Mouse (Mus musculus) intestine, postnatal 0 days (tissue): ENCODE data around the gene Fh1. TPM values are rescaled to one million over a fixed set of nuclear protein-coding genes. Genes with fewer than 3 reads are reported as not detected.
A peak's percentile ranks its signal among the peaks of the same experiment; 100 is the strongest.

ENCODE experiments used
- ATAC-seq: fragments of 200-750 bp; cut with Nextera tagmentation; 2 replicates; pipeline ENCODE4 v1.8.0; 2017; ENCODE audit warnings: mild to moderate bottlenecking, moderate TSS enrichment, moderate library complexity
- H3K27ac ChIP-seq: fragments of 300-500 bp; sonication (generic); 2 replicates; pipeline ENCODE4 v1.5.1; 2014; ENCODE audit warnings: mild to moderate bottlenecking, low read depth, low read length, moderate library complexity
- H3K27me3 ChIP-seq: fragments of 300-500 bp; sonication (generic); replicated peaks from 2 replicates; pipeline ENCODE4 v1.6.1; 2014; ENCODE audit warnings: low read length, mixed read lengths; ENCODE audit not compliant: control insufficient read depth, insufficient read depth
- H3K36me3 ChIP-seq: fragments of 300-500 bp; sonication (generic); 2 replicates; pipeline ENCODE4 v1.6.1; 2014; ENCODE audit warnings: mild to moderate bottlenecking, moderate library complexity; ENCODE audit not compliant: control insufficient read depth, insufficient read depth
- H3K4me1 ChIP-seq: fragments of 300-500 bp; sonication (generic); replicated peaks from 2 replicates; pipeline ENCODE4 v1.6.1; 2014; ENCODE audit warnings: antibody characterized with exemption, low read length, mixed read lengths; ENCODE audit not compliant: control insufficient read depth, insufficient read depth
- H3K4me2 ChIP-seq: fragments of 300-500 bp; sonication (generic); replicated peaks from 2 replicates; pipeline ENCODE4 v1.6.1; 2014; ENCODE audit warnings: low read depth, mild to moderate bottlenecking, moderate library complexity
- H3K4me3 ChIP-seq: fragments of 300-500 bp; sonication (generic); 2 replicates; pipeline ENCODE4 v1.5.1; 2014; ENCODE audit warnings: low read depth, low read length
- H3K9ac ChIP-seq: fragments of 300-500 bp; sonication (generic); 2 replicates; pipeline ENCODE4 v1.6.1; 2014; ENCODE audit warnings: mild to moderate bottlenecking, low read depth, low read length
- H3K9me3 ChIP-seq: fragments of 300-500 bp; sonication (generic); 2 replicates; pipeline ENCODE4 v1.6.1; 2016; ENCODE audit warnings: mixed run types; ENCODE audit not compliant: control insufficient read depth
- CTCF ChIP-seq: sonication (generic); IDR thresholded peaks from 2 replicates; pipeline ENCODE4 v1.5.1; 2016; ENCODE audit warnings: low read depth, mild to moderate bottlenecking, control low read depth, antibody characterized with exemption, moderate library complexity
- WGBS: fragments of 180-500 bp; shearing (Covaris S2); extraction: QIAGEN DNeasy Blood & Tissue Kit; methylation state at CpG from one replicate; pipeline ENCODE4 v1.1.7; 2014; 5-methylcytosine and 5-hydroxymethylcytosine counted together
- polyA plus RNA-seq: library from polyadenylated mRNA; unstranded; fragments of >200 nt; fragmentation: Nextera tagmentation; extraction: Ambion mirVana; gene quantifications from 2 replicates; pipeline ENCODE4 v1.2.1, GENCODE M21; 2015

Gene Fh1
- polyA plus RNA-seq, 1 experiment from 2014 or later: 112 TPM

GRCm38 (mm10) chr1:175580346-175580745, 45.1 kb downstream of the Fh1 start:
- no peak overlapping the region for H3K9ac ChIP-seq
- H3K4me2 ChIP-seq: no peak overlapping the region
- no peak overlapping the region for H3K4me3 ChIP-seq
- no peak for TF ChIP-seq CTCF
- H3K27me3 ChIP-seq: no peaks in the 10 kb centered on the region
- H3K27ac ChIP-seq: no peak overlapping the region
- no peaks in the 10 kb centered on the region for H3K36me3 ChIP-seq
- H3K9me3 ChIP-seq: no peaks in the 10 kb centered on the region
- 90% methylated on average over 7 of the region's 7 CpGs for WGBS
- H3K4me1 ChIP-seq: no peaks in the 10 kb centered on the region
- no peak for ATAC-seq

DNA sequence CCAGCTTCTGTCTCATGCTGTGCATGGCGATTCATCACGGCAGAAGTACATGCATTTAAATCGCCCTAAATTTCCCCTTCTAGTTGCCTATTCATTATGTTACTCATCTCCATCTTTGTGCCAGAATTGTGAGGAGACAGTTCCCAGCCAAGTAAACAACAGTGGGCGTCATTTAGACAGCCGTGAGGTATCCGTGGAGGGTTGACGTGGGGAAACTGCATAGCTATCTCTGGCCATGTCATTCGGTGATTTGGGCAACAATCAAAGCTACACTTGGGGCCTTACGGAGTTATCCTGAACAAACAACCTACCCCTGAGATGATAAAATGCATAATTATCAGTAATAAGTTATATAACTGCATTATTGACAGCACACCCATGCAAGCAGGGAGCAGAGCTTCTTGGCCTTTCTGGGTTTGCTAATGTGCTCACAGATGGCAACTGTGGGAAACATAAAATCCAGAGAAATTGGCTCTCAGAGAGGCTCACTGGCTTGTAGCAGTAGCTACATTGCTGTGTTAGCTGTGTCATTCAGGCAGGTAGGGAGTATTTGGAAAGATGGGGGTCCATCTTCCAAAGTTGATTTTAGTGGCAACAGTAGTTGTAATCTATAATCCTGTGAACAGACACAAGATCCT, 45.7 kb downstream of the Fh1 start:
- no peaks in the 10 kb centered on the region for H3K36me3 ChIP-seq
- no peak overlapping the region for H3K9ac ChIP-seq
- no peak overlapping the region for H3K4me2 ChIP-seq
- WGBS: 72% methylated on average over 9 of the region's 9 CpGs
- TF ChIP-seq CTCF: no peak
- H3K27ac ChIP-seq: no peak overlapping the region
- H3K27me3 ChIP-seq: no peaks in the 10 kb centered on the region
- H3K4me1 ChIP-seq: no peaks in the 10 kb centered on the region
- no peak overlapping the region for H3K4me3 ChIP-seq
- no peak for ATAC-seq
- no peaks in the 10 kb centered on the region for H3K9me3 ChIP-seq

DNA sequence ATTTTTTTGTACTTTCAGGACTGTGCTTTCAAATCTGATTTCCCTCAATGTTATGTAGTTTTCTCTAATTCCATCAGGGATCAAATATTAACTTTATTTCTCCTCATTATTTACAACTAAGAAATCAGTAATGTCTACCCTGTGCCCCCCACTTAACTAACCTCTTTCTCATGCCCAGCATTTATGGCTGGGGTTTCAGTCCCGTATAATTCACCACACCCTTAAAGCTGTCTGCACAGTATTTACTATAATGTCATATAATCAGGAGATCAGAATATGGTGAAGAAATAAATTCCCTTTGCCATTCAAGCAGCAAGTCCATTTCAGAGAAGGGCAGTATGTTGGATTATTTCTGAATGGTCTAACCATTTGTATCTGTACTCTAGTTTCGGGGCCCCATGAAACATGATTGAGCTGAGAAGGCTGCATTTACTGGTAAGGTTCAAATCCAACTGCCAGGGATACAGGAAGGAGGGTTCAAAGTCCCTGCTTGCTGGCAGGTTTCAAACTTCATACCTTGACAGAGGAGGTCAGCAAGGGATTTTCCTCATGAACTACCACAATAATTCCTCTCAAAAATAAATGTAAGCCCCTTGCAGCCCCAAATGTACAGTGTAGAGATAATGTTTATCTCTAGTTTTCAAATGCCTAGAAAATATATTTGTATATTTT, 46.9 kb downstream of the Fh1 start:
- no peak overlapping the region for H3K27ac ChIP-seq
- H3K4me2 ChIP-seq: no peak overlapping the region
- no peaks in the 10 kb centered on the region for H3K36me3 ChIP-seq
- no peak for TF ChIP-seq CTCF
- H3K9ac ChIP-seq: no peak overlapping the region
- H3K4me1 ChIP-seq: no peaks in the 10 kb centered on the region
- no peaks in the 10 kb centered on the region for H3K9me3 ChIP-seq
- no peak overlapping the region for H3K4me3 ChIP-seq
- WGBS: 39% methylated on average over 2 of the region's 2 CpGs
- ATAC-seq: 0 out of 2 replicates have a peak, but pooled peaks have one; percentile 57
- H3K27me3 ChIP-seq: no peaks in the 10 kb centered on the region

GRCm38 (mm10) chr1:175574129-175574528, 51.3 kb downstream of the Fh1 start:
- WGBS: 78% methylated on average over 2 of the region's 2 CpGs
- no peak overlapping the region for H3K4me3 ChIP-seq
- H3K27me3 ChIP-seq: no peaks in the 10 kb centered on the region

GRCm38 (mm10) chr1:175565579-175566103, 59.8 kb downstream of the Fh1 start:
- no peaks in the 10 kb centered on the region for H3K9me3 ChIP-seq
- no peaks in the 10 kb centered on the region for H3K4me1 ChIP-seq
- H3K9ac ChIP-seq: no peak overlapping the region
- no peaks in the 10 kb centered on the region for H3K36me3 ChIP-seq
- no peaks in the 10 kb centered on the region for H3K27me3 ChIP-seq
- no peak for ATAC-seq
- H3K4me2 ChIP-seq: no peak overlapping the region
- no peak for TF ChIP-seq CTCF
- H3K27ac ChIP-seq: no peak overlapping the region
- WGBS: 84% methylated on average over 6 of the region's 6 CpGs
- no peak overlapping the region for H3K4me3 ChIP-seq

More at GRCm38 (mm10) chr1:175574129-175574528, 51.3 kb downstream of the Fh1 start:
- no peak overlapping the region for H3K27ac ChIP-seq
- no peaks in the 10 kb centered on the region for H3K4me1 ChIP-seq
- TF ChIP-seq CTCF: no peak
- no peak overlapping the region for H3K9ac ChIP-seq
- H3K4me2 ChIP-seq: no peak overlapping the region
- ATAC-seq: no peak
- H3K9me3 ChIP-seq: no peaks in the 10 kb centered on the region
- H3K36me3 ChIP-seq: no peaks in the 10 kb centered on the region

GRCm38 (mm10) chr1:175564321-175564720, 61.1 kb downstream of the Fh1 start:
- H3K9ac ChIP-seq: no peak overlapping the region
- no peaks in the 10 kb centered on the region for H3K9me3 ChIP-seq
- H3K36me3 ChIP-seq: no peaks in the 10 kb centered on the region
- no peak overlapping the region for H3K4me2 ChIP-seq
- 80% methylated on average over 4 of the region's 4 CpGs for WGBS
- no peaks in the 10 kb centered on the region for H3K27me3 ChIP-seq
- no peaks in the 10 kb centered on the region for H3K4me1 ChIP-seq
- no peak overlapping the region for H3K4me3 ChIP-seq
- no peak overlapping the region for H3K27ac ChIP-seq
- ATAC-seq: no peak
- no peak for TF ChIP-seq CTCF
